Mouse (Mus musculus): ENCODE results near the gene Ppp1r7.

GRCm38 (mm10) chr1:93379117-93379516, 36.5 kb downstream of the Ppp1r7 start:
- TF ChIP-seq CTCF (conservative IDR thresholded peaks at IDR 0.05; ENCODE audit: low read length) (no peak), NANOG (IDR thresholded peaks at IDR 0.05; ENCODE audit: borderline replicate concordance, low read length) (no peak), POU5F1 (IDR thresholded peaks at IDR 0.05; ENCODE audit: borderline replicate concordance, low read length) (no peak)

Measured in E14TG2a.4 (cell line).